Mouse (Mus musculus) spleen, adult 2 months (tissue): ENCODE results near the gene Agk. TPM values are rescaled to one million over a fixed set of nuclear protein-coding genes. Genes with fewer than 3 reads are reported as not detected.

Experiments used
- DNase-seq, 2 experiments: peaks; one replicate each; pipeline versions ENCODE4 v3.0.0 to v3.0.0-alpha.2; 2012 to 2021; ENCODE audit warnings: low spot score in 2 of 2, low read depth in 1 of 2
- H3K27ac ChIP-seq: fragments of 200-500 bp; 2 replicates; pipeline ENCODE4 v1.5.1; 2012; ENCODE audit warnings: low read length, inconsistent platforms; ENCODE audit not compliant: insufficient read depth
- H3K27me3 ChIP-seq: fragments of 200-500 bp; 2 replicates; pipeline ENCODE4 v1.6.1; 2012; ENCODE audit warnings: mild to moderate bottlenecking, moderate library complexity, low read length, inconsistent platforms; ENCODE audit not compliant: control insufficient read depth, insufficient read depth
- H3K36me3 ChIP-seq: fragments of 200-500 bp; 2 replicates; pipeline ENCODE4 v1.6.1; 2012; ENCODE audit warnings: mild to moderate bottlenecking, low read length, inconsistent platforms; ENCODE audit not compliant: control insufficient read depth, insufficient read depth
- H3K4me1 ChIP-seq: fragments of 200-500 bp; 2 replicates; pipeline ENCODE4 v1.6.1; 2011; ENCODE audit warnings: inconsistent platforms; ENCODE audit not compliant: control insufficient read depth, insufficient read depth, insufficient read length
- H3K4me3 ChIP-seq: fragments of 200-500 bp; 2 replicates; pipeline ENCODE4 v1.5.1; 2011; ENCODE audit warnings: mild to moderate bottlenecking, inconsistent platforms; ENCODE audit not compliant: insufficient read depth, insufficient read length; ENCODE audit errors: extremely low read depth
- CTCF ChIP-seq: fragments of 200-500 bp; IDR thresholded peaks from 2 replicates; pipeline ENCODE4 v1.5.1; 2011; ENCODE audit warnings: mild to moderate bottlenecking, inconsistent platforms; ENCODE audit not compliant: insufficient read depth, insufficient read length, insufficient replicate concordance; ENCODE audit errors: extremely low read depth
- POLR2A ChIP-seq: fragments of 200-500 bp; IDR thresholded peaks from 2 replicates; pipeline ENCODE4 v1.6.1; 2011; ENCODE audit warnings: low read depth, low read length, inconsistent platforms
- WGBS: fragments of 180-500 bp; shearing (Covaris S2); methylation state at CpG from one replicate; pipeline ENCODE4 v1.1.7; 2018; 5-methylcytosine and 5-hydroxymethylcytosine counted together
- polyA plus RNA-seq: library from polyadenylated mRNA; depleted of rRNA; stranded (reverse); fragments of >200 nt; gene quantifications from 2 replicates; pipeline ENCODE4 v1.2.3, GENCODE M21; 2012

The Agk gene
- polyA plus RNA-seq, 1 experiment, result 5.1 TPM

DNA sequence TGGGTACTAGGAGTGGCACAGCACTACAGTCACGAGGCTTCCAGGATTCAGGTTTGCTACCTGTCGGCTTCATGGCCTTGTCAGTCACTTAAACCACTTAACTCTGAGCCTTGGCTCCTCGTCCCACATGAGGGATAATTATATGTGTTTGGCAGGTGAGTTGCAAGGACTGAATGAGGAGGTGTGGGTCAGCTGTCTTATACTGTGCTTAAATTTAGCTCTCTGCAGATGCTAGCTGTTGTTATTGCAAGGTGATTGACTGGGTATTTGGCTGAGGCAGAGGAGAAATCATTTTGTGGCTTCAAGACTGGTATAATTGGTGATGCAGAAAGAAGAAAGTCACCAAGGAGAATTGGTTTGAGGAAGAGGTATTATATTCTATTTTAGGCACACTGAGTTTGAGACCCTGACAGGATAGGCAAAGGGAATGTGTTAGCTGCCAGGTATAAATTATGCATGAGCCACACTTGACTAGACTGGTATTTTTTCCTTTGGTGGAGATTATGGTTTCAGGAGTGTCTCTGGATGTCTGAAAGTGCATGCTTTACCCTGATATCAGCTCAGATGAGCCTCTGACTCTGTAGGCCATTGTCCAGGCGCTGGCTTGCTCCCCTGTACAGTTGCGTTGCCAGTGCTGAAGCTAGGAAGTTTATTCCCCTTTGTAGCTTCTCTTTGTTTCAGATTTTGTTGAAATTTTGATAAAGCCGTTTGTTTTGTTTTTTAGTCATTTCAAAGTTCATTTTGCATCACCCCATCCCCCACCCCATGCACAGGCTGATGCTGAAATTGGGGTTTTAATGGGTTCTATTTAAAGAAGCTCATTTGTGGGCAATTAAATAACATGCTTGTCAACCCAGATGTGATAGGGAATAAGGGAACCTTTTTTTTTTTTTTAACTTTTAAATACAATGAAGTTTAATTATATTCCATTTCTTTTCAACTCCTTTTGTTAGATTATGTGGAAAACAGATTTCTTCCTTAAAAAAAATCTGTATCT is 12.1 kb downstream of the Agk start:
- Histone ChIP-seq H3K27ac (no peak overlapping the region), H3K36me3 (peaks cover 21% of the 10 kb centered on the region)

DNA sequence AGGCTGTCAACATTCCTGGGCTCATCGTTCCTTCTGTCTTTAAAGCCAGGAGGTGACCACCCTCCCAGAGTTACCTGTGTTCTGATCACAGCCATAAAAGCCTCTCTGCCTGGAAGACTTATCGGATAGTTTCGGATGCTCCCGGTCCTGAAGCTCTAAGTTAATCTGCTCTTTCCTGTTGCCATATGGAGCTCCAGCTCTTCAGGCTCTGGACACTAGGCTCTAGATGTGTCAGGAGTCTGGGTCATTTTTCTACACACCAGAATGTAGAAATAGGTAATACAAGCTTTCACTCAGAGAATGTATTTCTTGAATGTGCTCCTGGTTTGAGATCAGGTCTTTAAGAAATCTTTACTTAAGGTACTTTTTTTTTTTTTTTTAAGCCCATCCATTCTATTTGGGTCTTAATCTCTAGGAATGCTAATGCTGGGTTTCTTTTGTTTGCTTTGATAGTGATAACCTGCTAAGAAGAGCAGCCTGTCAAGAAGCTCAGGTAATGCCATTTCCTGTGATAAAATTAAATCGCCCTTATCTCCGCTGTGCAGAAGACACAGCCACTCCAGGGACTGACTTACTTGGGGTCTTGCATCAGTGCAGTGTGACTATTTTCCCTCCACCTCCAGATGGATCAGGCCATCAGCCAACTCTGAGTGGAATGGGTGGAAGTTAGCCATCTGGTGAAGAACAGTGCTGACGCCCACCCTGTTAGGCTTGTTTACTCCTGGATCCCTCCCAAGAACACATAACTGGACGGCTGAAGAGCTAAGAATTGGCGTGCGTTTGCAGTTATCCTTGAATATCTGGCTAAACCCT is 22.2 kb downstream of the Agk start:
- no peak for TF ChIP-seq CTCF
- TF ChIP-seq POLR2A, result no peak

More for the DNA sequence above, 12.1 kb downstream of the Agk start:
- Histone ChIP-seq H3K4me3 (no peak overlapping the region), H3K27me3 (no peaks in the 10 kb centered on the region), H3K4me1 (no peaks in the 10 kb centered on the region)
- TF ChIP-seq CTCF, result no peak
- TF ChIP-seq POLR2A, result no peak
- no peak for DNase-seq
- WGBS, result 92% methylated on average over 6 of the region's 6 CpGs

DNA sequence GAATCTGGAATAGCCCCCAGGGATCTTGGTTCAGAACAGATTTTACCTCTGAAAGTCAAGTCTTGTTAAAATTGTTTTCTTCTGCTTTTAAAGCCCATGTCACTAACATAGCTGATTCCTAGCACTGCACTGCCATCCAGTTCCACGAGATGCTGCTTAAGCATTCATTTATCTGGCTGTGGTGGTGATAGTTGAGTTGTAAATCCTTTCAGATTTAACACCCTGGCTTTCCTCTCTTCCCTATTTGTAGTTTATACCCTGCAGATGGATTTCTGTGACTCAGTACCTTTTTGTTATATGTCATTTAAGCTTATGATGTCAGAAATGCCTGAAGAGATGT is 22.8 kb downstream of the Agk start:
- TF ChIP-seq CTCF (no peak), POLR2A (no peak)
- no peak overlapping the region for H3K27ac ChIP-seq
- WGBS, result 85% methylated on average over 1 of the region's 1 CpGs

More for the DNA sequence above, 22.2 kb downstream of the Agk start:
- 87% methylated on average over 10 of the region's 10 CpGs for WGBS
- Histone ChIP-seq H3K27ac (no peak overlapping the region), H3K27me3 (no peaks in the 10 kb centered on the region), H3K4me1 (no peaks in the 10 kb centered on the region), H3K4me3 (no peak overlapping the region), H3K36me3 (peaks cover 10% of the 10 kb centered on the region; the same call in 1 of the 2 replicates)
- DNase-seq, result no peak

DNA sequence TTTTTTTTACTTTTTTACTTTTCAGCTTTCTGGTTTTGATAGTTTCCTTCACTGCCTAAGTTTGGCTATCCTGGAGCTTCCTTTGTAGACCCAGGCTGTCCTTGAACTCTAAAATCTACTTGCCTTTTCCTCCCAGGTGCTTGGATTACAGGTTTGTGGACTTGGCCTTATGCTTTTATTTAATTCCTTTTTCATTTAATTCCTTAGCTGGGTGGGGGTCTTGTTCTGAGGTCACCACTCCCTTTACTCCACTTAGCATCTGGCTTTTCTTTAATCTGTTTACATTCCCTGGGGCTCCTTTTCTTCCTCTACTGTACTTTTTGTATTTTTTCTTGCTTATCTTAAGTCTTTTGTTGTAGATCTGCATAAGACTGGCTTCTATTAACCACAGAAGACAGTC is 25.1 kb downstream of the Agk start:
- Histone ChIP-seq H3K4me3 (no peak overlapping the region), H3K27ac (no peak overlapping the region), H3K36me3 (peaks cover 17% of the 10 kb centered on the region), H3K27me3 (no peaks in the 10 kb centered on the region), H3K4me1 (no peaks in the 10 kb centered on the region)
- no peak for TF ChIP-seq CTCF
- TF ChIP-seq POLR2A, result no peak
- DNase-seq, result no peak

More for the DNA sequence above, 22.8 kb downstream of the Agk start:
- H3K36me3 ChIP-seq, result peaks cover 10% of the 10 kb centered on the region; the same call in 1 of the 2 replicates
- H3K4me1 ChIP-seq, result no peaks in the 10 kb centered on the region
- H3K4me3 ChIP-seq, result no peak overlapping the region
- DNase-seq, result no peak
- H3K27me3 ChIP-seq, result no peaks in the 10 kb centered on the region

DNA sequence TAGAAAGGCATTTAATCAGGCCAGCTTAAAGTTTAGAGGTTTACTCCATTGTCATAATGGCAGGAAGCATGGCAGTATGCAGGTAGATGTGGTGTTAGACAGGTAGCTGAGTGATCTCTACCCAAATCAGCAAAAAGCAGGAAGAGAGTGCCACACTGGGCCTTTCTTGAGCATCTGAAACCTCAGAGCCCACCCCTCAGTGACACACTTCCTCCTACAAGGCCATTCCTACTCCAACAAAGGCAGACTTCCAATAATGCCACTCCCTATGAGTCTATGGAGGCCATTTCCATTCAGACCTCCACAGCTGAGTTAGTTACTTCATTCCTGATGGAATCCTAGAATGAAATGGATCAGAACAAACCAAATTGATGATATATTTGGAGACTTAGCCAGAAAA is 25.9 kb downstream of the Agk start:
- DNase-seq, result no peak
- Histone ChIP-seq H3K27ac (no peak overlapping the region), H3K4me3 (no peak overlapping the region), H3K36me3 (peaks cover 16% of the 10 kb centered on the region), H3K27me3 (no peaks in the 10 kb centered on the region), H3K4me1 (no peaks in the 10 kb centered on the region)
- TF ChIP-seq CTCF, result no peak
- no peak for TF ChIP-seq POLR2A

DNA sequence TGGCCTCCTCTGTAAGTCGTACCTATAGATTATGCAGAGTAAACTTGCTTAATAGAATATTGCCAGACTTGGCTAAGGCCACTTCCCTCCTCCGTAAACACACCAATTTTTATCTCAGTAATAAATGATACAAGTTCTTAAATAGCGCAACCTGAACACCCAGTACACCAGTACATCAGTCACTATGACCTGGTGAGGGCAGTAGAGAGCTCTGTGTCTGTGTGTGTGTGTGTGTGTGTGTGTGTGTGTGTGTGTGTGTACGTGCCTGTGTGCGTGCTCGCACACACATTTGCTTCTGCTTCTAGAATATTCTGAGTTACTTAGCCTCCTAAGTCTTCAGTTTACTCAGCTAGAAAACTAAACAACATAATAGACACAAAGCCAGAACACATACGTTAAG is 28.4 kb downstream of the Agk start:
- TF ChIP-seq POLR2A (no peak), CTCF (no peak; the same call in 1 of the 2 replicates)
- H3K4me1 ChIP-seq, result no peaks in the 10 kb centered on the region
- no peak for DNase-seq
- H3K27ac ChIP-seq, result no peak overlapping the region
- H3K4me3 ChIP-seq, result no peak overlapping the region
- 96% methylated on average over 7 of the region's 7 CpGs for WGBS
- H3K27me3 ChIP-seq, result no peaks in the 10 kb centered on the region
- peaks cover 14% of the 10 kb centered on the region for H3K36me3 ChIP-seq
